Mouse (Mus musculus) ZHBTc4 (cell line): ENCODE data around the gene Slc16a13.

Experiments used
- DNase-seq: peaks from one replicate; pipeline ENCODE4 v3.0.0-alpha.2; 2011; ENCODE audit warnings: low read depth, low spot score

The Slc16a13 gene

DNA sequence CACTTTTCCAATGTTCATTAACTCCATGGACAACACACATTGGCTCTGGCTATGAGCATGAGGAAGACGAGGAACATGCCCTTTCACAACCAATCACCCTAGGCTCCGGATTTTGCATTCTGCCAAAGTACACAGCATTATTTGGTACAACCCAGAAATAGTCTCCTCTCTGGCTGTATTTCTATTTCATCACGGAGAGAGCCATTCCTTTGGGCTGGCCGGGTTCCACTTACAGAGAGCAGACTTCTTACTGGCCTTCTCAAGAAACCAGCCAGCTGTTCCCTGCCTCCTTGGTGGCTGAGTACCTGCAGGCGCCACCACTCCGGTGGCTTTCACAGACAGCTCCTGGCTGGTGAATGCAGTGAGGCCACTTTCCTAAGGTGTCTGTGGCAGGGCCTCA, 8.4 kb downstream of the Slc16a13 start, which contains the start of gene Slc16a11:
Slc16a11 (plus strand) TSS at position 330 of the 400 bp plus-strand sequence.
- no peak for DNase-seq

DNA sequence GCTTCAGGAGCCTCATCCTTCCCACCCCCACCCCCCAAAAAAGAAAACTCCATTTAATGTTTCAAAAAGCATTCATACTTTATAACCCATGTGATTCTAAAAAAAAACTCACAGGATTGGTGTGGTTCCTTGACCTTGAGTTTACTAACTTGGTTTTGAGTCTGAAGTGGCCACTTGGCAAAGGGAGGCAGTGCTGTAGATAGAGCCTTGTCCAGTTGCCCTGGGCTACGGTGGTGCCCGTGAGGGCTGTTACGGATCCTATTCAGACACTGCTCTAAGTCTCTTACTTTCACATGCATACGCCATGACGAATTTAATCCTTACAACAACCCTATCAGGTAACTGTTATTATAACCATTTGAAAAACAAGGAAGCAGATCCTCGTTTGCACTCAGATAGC, 8.9 kb downstream of the Slc16a13 start:
- no peak for DNase-seq

DNA sequence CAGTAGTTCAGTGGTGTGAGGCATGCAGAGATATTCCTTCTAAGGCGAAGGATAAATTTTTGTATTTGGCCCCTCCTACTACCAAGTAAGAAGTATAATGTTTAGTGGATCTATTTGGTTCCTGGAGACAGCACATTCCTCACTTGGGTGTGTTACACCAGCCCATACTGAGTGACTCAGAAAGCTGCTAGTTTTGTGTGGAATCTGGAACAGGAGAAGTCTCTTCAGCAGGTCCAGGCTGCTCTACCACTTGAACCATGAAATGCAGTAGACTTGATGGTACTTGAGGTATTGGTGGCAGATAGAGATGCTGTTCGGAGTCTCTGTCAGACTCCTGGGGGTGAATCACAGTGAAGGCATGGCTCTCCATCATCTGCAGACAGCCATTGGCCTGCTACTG, 10.2 kb downstream of the Slc16a13 start:
- DNase-seq: no peak

DNA sequence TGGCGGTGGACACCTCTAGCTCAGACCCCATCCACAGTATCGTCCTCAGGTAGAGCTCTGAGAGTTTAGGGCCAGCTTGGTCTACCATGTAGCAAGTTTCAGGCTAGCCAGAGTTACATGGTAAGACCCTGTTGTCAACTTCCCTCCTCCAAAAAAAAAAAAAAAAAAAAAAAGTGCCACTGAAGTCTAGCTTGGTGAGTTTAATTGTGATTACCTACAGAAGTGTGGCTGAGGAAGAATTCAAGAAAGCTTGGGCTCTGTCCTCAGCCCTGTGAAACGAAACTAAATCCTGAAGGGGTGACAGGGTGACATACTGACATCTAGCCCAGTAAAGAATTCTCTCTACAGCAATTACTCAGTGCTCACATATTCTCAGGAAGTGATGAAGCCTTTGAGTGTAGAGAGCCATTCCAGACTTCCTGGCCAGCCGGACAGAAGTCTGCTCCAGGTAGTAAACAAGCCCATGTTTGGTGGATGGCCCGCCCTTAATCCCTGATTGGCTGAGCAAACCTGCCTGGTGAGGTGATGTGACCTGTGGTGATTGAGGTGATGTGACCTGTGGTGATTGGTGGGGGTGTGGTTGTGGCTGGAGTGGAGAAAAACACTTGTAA, 12.0 kb downstream of the Slc16a13 start:
- DNase-seq: no peak

DNA sequence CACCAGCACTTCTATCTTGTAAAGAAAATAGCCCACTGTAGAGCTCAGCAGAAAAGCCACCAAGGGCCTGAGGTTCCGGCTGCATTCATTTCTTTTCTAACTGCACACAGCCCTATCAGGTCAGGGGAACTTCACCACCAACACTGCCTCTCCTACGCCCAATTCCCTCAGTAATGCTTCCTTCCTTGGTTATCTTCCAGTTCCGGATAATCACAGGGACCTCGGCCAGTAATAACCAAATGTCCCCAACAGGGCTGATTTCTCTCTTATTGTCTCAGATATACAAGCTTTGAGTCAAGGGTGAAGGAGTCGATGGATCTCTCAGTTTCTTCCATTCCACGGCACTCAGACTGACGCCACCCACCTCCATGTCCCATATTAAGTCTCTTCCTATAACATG, 13.6 kb downstream of the Slc16a13 start:
- DNase-seq: no peak

DNA sequence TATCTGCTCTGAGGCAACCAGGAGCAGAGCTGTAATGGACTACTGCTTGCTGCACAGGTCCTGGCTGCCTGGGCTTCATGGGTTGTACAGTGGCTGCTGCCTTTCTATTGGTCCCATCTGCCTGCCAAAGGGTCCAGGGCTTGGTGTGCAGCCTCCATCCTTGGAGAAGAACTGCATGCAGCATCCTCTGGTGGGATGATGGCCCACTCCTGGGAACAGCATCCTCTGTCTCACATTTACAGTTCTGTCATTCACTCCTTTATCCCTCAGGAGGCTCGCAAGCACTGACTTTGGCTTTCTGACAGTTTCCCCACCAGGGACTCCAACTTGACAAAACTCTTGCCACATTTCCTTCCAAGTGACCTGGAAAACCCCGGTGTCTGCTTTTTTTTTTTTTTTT, 14.1 kb downstream of the Slc16a13 start:
- DNase-seq: no peak

DNA sequence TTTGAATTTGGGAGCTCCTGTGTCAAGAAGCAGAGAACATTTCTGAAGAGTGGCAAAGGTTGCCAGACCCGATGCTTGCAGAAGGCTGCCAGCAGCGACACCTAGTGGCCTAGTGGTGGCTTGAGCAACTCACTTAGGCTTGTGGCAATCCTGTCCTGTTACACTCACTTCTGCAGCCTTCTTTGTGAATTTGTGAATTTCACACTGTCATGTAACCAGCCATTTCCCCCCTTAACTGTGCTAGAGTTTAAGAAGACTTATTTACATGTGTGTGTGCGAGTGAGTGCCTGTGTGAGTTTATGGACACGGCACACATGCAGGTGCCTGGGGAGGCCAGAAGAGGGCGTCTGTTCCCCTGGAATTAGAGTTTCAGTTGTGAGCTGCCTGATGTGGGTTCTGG, 19.2 kb downstream of the Slc16a13 start:
- peak; percentile 86 for DNase-seq

DNA sequence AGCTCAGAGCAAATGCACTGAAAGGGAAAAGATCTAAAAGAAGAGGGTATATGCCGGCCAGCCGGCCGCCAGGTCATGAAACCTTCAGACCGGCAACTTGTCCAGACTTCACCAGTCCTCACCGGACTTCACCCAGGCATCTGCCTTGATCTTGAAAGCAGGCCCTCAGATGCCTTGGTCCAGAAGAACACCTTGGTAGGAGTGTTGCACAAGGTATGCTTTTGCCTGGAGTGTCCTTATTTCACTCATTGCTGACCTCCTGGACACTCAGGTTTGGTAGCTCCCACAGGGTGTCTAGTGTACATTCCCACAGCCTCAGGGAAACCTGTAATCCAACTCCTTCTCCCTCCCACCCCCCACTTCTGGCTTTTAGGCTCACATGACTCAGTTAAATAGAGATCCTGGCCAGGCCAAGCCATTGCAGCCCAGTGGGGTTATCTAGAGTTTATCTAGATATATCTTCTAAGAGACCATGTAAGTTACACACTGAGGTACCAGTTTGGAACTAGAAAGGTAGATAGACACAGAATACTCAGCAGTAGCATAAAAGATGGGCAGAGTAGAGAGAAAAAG, 20.7 kb downstream of the Slc16a13 start:
- DNase-seq: no peak

DNA sequence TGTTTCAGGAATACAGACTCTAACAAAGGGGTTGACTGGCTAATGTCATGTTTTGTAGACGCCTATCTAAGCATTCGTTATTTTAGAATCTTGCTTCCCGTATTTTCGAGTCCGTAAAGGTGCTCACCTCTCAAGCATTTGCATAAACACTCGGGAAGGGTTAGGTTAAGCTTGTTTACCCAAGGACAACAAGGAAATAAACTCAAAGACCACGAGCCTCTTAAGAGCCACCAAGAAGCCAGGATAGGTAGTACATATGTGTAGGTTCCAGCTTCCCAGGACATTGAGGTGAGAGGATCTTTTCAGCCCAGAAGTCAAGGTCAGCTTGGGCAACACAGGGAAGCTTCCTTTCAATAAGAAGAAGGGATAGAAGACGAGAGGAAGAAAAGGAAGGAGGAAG, 21.8 kb downstream of the Slc16a13 start:
- no peak for DNase-seq

DNA sequence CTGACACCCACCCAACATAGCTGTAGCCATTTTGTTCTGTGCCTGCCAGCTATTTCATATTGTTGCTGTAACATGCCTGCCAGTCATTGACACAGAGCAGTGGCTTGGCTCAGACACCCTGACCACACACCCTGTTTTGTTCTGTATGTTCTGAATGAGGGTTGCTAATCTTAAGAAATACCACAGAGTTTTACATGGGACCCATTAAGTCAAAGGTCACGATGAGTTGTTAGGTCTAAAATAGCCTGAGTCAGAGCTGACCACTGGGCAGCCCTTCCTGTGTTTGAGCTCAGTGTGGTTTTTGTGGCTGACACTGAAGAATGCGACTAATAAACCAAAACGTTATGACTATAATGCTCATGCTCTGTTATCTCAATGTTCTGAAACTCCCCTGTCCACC, 22.5 kb downstream of the Slc16a13 start:
- DNase-seq: no peak

DNA sequence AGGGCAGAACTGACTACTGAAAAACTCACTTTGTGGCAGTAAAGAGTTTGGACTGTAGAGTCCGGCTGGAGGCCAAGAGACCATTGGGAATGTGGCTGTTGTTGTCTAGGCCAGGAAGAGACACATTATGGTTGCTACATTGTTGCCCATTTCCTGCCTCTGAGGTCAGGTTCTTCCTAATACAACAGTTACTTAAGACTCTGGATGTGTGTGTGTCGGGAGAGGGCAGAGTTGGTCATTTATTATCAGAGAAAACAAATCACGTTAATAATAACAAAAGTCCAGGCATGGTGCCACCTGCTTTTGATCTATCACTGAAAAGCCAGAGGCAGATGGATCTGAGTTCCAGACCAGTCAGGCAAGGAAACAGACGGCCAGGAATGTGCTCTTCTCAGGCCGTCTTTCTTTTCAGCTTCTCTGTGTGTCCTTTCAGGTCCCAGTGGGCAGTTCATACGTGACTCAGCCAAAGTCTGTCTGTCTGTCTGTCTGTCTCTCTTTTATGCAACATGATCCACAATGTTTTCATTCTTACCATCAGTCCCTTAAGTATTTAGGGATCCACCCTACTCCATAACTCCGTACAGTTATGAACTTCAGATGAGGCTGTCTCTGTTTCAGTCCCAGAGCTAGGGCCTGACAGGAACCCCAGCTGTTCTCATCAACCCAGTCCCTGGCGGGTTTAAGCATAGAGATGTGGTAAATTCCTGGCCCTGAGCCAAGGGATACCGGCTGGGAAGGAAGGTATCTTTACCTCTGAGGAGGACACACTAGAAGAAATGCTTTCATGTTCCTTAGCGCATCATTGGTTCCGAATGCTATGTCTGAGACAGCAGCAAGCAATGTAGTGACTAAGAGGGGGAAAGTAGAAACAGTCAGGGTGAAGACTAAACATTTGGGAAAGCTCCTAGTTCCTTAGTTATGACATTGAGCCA, 27.2 kb downstream of the Slc16a13 start:
- DNase-seq: no peak

DNA sequence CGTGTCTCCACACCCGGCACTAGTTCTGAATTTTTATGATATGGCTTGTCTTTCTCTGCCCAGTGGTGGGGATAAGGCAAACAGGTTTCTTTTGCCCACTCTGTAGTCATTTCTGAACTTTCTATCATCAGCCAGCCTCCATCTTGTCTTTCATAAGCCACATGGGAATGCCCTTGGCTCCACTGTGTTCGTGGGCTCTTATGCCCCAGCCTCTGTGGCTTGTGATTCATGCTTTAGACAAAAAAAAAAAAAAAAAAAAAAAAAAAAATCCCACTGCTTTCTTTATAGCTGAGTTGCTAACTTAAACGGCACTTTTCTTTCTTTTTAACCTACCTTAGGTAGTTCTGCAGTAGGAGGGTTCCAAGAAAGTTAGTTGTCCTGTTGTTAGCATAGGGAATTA, 28.7 kb downstream of the Slc16a13 start:
- no peak for DNase-seq

DNA sequence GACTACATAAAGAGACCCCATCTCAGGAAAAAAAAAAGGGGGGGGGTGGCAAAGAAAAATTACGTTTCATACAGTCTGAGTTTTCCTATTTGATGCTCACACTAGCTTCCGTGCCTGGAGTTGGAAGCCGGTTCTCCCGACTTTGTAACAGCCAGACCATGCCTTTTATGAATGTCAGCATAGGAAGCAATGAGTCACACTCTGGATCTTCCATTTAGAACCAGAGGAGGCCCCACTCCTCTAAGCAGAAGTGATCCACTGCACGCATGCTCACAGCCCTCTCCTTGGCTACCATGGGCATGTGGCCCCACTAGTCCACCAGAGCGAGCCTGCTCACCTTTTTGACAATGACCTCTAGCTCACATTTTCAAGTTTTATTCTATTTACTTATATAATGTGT, 29.7 kb downstream of the Slc16a13 start:
- no peak for DNase-seq

DNA sequence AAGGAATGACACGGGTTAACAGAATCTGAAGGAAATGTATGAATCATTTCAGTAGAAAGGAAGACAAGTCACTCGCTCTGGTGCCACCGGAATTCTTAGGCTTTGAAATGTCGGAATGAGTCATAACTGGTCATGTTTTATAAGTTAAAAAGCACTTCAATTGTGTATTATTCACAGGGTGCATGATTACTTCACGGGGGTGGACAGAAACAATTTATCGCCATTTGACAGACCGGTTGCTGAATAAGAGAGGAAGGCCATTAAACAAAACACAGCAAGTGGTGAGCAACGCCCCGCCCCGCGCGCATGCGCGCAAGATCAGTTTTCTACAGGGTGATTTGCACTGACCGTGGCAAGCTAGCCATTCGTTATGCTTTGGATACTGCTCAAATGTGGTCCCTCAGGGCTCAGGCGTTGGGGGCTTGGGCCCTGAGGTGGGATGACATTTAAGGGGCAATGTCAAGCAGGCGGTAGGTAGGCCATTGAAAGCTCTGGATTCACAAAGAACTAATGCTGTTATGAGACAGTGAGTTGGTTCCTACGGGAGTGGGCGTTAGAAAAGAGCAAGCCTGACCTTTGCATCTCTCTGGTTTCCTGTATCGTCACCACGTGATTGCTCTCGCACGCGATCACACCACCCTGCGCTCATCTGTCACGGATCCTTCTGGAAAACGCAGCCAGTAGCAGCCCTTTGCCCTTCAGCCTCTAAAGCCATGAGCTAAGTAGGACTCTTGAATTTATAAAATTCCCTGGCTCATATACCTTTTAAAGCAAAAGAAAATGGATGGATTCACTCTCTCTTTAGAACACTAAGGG, 31.3 kb downstream of the Slc16a13 start:
- DNase-seq: peak; percentile 40

DNA sequence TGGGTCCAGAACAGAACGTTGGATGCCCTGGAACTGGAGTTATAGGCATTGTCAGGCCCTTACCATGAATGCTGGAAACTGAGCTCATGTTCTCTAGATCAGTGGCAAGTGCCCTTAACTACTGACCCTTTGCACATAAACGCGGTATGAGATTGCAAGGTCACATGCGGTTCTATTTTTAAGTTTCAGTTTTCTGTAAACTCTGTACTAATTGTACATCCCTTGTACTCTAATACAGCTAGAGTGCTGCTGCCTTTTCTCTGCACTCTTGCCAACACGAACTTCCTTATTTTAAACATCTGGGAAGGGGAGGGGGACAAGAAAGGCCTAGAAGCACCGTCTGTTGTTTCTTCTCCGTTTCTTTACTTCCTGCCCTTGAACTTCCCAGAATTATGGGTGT, 35.7 kb downstream of the Slc16a13 start:
- no peak for DNase-seq

DNA sequence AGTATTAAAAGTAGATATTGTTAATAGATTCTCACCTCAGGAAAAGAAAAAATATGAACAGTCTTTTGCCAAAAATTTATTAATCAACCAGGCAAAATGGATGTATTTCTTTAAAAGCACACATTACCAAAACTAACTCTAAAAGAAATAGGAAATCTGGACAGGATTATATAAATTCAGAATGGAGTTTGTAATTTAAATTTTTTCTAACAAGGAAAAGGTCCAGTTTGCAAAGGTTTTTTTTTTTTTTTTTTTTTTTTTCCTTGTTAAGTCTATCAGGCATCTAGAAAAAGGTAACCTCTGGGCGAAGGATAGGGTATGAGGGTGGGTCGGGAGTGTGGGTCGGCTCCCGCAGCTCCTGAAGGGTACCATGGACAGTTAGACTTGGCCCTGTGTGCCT, 40.4 kb downstream of the Slc16a13 start:
- DNase-seq: no peak

DNA sequence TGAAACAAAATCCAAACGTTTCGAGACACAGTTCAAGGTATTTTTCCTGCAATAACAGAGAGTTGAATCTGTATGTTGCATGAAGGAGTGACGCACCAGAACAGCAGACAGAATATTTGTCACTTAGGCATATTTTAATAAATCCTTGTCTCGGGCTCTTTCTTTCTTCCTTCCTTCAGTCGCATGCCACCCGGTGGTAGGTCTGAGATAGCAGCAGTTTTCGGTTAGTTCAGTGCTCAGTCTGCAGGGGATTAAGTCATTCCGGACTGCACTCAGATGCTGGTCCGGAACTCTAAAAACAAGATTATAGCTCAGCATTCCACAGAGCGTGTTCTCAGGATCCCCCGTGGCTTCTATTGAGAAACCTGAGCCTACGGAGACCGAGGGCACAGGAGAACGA, 41.5 kb downstream of the Slc16a13 start:
- peak; percentile 46 for DNase-seq

DNA sequence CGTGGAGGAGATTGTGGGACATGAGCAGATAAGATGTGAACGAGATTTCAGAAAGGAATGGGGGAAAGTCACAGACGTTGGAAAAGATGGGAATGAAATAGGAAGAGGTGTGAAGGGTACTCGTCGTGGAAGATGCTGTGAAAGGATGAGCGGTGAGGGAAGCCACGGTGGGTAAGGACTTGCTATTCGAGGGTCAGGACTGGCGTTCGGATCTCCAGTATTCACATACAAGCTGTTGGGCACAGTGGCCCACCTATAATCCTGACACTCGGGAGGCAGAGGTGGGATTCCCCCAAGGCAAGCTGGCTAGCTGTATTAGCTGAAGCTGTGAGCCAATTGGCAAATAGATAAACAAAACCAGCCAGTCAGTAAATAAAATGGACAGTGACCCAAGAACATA, 42.1 kb downstream of the Slc16a13 start:
- no peak for DNase-seq

DNA sequence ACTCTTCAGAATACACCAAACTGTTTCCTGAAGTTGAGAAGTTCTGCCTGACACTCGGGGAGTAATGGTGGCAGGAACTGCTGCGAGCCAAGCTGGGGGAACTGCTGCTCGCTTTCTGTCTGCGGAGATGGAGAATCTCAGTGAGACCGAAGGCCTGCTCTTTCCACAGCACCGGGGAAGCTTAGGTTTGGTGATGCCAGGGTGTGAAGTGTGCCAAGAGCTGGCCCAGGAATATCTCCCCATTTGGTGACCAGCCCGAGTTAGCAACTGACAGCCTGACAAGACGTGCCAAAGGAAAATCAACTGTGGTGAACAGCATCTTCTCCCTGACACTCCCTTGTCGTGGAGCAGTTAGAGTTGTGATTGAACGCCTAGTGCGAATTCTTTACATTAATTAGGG, 42.6 kb downstream of the Slc16a13 start:
- DNase-seq: no peak

DNA sequence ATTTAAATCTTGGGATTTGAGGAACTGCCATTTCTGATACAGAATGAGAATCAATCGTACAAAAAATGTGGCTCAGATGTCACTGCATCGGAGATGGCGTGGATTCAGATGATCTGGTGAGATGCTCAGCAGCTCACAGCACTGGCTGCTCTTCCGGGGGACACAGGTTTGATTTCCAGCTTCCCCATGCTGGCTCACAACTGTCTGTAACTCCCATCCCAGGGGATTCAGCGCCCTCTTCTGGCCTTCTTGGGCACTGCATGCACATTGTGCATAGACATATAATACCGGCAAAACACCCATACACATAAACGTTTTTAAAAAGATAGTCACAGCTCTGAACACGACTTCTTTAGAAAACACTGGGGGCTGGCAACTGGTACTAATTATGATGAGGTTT, 43.2 kb downstream of the Slc16a13 start:
- DNase-seq: peak; percentile 66

DNA sequence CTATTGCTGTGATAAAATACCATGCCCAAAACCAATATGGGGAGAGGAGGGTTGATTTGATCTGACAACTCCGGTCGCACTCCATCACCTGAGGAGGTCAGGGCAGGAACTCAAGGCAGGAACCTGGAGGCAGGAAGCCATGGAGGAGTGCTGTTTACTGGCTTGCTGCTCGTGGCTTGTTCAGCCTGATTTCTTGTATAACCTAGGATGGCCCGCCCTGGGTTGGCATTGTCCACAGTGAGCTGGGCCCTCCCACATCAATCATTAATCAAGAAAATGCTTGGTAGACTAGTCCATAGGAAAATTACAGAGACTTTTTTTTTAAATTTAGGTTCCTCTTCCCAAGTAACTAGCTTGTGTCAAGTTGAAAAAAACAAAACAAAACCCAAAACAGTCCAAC, 46.4 kb downstream of the Slc16a13 start:
- DNase-seq: no peak

DNA sequence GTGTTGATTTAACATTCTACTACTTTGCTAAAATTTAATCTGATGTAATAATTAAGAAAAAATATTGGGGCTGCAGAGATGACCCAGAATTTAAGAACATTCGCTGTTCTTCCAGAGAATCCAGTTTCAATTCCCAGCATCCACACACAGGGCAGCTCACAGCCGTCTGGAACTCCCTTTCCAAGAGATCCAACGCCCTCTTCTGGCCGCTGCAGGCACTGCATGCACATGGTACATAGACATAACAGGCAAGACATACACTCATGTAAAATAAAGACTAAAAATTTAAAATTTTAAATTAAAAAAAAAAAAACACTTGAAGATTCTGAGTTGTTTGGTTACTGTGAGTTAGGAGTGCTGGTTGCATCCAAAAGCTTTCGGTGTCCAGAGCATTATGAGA, 48.6 kb downstream of the Slc16a13 start:
- peak; percentile 85 for DNase-seq
